Mouse (Mus musculus): ENCODE results near the gene St3gal6. TPM values are rescaled to one million over a fixed set of nuclear protein-coding genes. Genes with fewer than 3 reads are reported as not detected.

The St3gal6 gene
- polyA plus RNA-seq, 1 experiment from 2014 or later: 34.7 TPM

DNA sequence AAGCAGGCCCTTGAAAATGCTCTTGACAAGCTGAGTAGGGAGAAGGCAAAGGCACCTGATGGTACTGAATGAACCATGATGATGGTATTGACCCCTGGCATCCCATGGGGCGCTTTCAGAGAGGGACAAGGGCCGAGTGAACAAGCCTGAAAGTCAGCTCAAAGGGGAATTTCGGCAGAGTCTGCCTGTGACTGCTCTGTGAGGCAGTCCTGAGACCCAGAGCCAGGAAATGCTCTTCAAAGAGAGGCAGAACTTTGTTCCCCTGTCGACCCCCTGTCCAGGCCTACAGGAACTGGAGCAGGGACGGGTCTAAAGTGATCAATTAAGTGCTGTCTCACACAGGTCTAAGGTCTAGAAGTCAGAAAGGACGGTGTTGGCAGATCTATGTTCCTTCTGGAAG lies 10.3 kb downstream of the St3gal6 start:
- no peak overlapping the region for H3K4me3 ChIP-seq (ENCODE audit: low read length)
- H3K4me1 ChIP-seq (replicated peaks; ENCODE audit: control insufficient read depth, insufficient read depth, low read length): peaks cover 41% of the 10 kb centered on the region
- no peaks in the 10 kb centered on the region for H3K27me3 ChIP-seq (ENCODE audit: control insufficient read depth, insufficient read depth, low read depth, low read length)
- ATAC-seq (ENCODE audit: low read depth): peak; percentile 63
- H3K9ac ChIP-seq (ENCODE audit: low read length): peak overlapping the region; percentile 38; the same call in 1 of the 2 replicates
- peak overlapping the region; percentile 52; the same call in 1 of the 2 replicates for H3K27ac ChIP-seq (ENCODE audit: low read length)
- H3K4me2 ChIP-seq (ENCODE audit: low read depth, low read length): peak overlapping the region; percentile 18; the same call in 1 of the 2 replicates
- WGBS: 23% methylated on average over 6 of the region's 6 CpGs
- no peaks in the 10 kb centered on the region for H3K36me3 ChIP-seq (ENCODE audit: control insufficient read depth, insufficient read depth, low read length)
- no peaks in the 10 kb centered on the region for H3K9me3 ChIP-seq (ENCODE audit: control insufficient read depth, low read length)

GRCm38 (mm10) chr16:58512887-58513286 lies 11.2 kb downstream of the St3gal6 start:
- Histone ChIP-seq H3K27me3 (ENCODE audit: control insufficient read depth, insufficient read depth, low read depth, low read length) (no peaks in the 10 kb centered on the region), H3K27ac (ENCODE audit: low read length) (peak overlapping the region; percentile 44), H3K4me2 (ENCODE audit: low read depth, low read length) (no peak overlapping the region), H3K4me1 (replicated peaks; ENCODE audit: control insufficient read depth, insufficient read depth, low read length) (peaks cover 41% of the 10 kb centered on the region), H3K9ac (ENCODE audit: low read length) (no peak overlapping the region; the same call in 1 of the 2 replicates), H3K36me3 (ENCODE audit: control insufficient read depth, insufficient read depth, low read length) (no peaks in the 10 kb centered on the region), H3K9me3 (ENCODE audit: control insufficient read depth, low read length) (no peaks in the 10 kb centered on the region), H3K4me3 (ENCODE audit: low read length) (no peak overlapping the region)
- ATAC-seq (ENCODE audit: low read depth): peak; percentile 32; the same call in 1 of the 2 replicates
- 37% methylated on average over 3 of the region's 3 CpGs for whole genome bisulfite sequencing

- H3K27ac ChIP-seq (ENCODE audit: low read length): peak overlapping the region; percentile 72
- peak overlapping the region; percentile 46 for H3K4me2 ChIP-seq (ENCODE audit: low read depth, low read length)
- WGBS: 11% methylated on average over 9 of the region's 9 CpGs
- no peak overlapping the region; the same call in 1 of the 2 replicates for H3K9ac ChIP-seq (ENCODE audit: low read length)
- no peaks in the 10 kb centered on the region for H3K9me3 ChIP-seq (ENCODE audit: control insufficient read depth, low read length)
- peak overlapping the region; percentile 5; the same call in 1 of the 2 replicates for H3K4me3 ChIP-seq (ENCODE audit: low read length)
- H3K36me3 ChIP-seq (ENCODE audit: control insufficient read depth, insufficient read depth, low read length): no peaks in the 10 kb centered on the region
- H3K4me1 ChIP-seq (replicated peaks; ENCODE audit: control insufficient read depth, insufficient read depth, low read length): peaks cover 41% of the 10 kb centered on the region
- H3K27me3 ChIP-seq (ENCODE audit: control insufficient read depth, insufficient read depth, low read depth, low read length): no peaks in the 10 kb centered on the region
- peak; percentile 24; the same call in 1 of the 2 replicates for ATAC-seq (ENCODE audit: low read depth)
Measured at GRCm38 (mm10) chr16:58512181-58512761, 11.8 kb downstream of the St3gal6 start.

GRCm38 (mm10) chr16:58504945-58505344 lies 19.1 kb downstream of the St3gal6 start:
- no peak for ATAC-seq (ENCODE audit: low read depth)
- Histone ChIP-seq H3K4me2 (ENCODE audit: low read depth, low read length) (no peak overlapping the region), H3K9me3 (ENCODE audit: control insufficient read depth, low read length) (no peaks in the 10 kb centered on the region), H3K9ac (ENCODE audit: low read length) (no peak overlapping the region), H3K27me3 (ENCODE audit: control insufficient read depth, insufficient read depth, low read depth, low read length) (no peaks in the 10 kb centered on the region), H3K36me3 (ENCODE audit: control insufficient read depth, insufficient read depth, low read length) (no peaks in the 10 kb centered on the region), H3K4me3 (ENCODE audit: low read length) (no peak overlapping the region), H3K4me1 (replicated peaks; ENCODE audit: control insufficient read depth, insufficient read depth, low read length) (peaks cover 22% of the 10 kb centered on the region), H3K27ac (ENCODE audit: low read length) (no peak overlapping the region)

DNA sequence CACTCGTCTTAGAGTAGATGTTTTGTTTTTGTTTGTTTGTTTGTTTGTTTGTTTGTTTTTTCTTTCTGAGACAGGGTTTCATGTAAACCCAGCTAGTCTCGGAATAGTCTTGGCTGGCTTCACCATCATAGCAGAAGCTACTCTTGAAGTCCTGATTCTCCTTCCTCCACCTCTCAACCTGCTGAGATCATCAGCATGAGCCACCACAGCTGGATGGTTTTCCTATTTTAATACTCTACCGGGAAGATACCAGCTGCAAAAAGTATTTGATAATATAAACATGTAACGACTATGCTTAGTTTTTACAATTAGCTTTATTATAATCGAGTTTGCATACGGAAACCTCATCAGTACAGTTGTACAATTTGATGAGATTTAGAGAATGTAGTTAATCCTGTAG lies 21.5 kb downstream of the St3gal6 start:
- Histone ChIP-seq H3K4me3 (ENCODE audit: low read length) (no peak overlapping the region), H3K4me1 (replicated peaks; ENCODE audit: control insufficient read depth, insufficient read depth, low read length) (peaks cover 32% of the 10 kb centered on the region), H3K27ac (ENCODE audit: low read length) (peak overlapping the region; percentile 52; the same call in 1 of the 2 replicates), H3K4me2 (ENCODE audit: low read depth, low read length) (no peak overlapping the region), H3K9me3 (ENCODE audit: control insufficient read depth, low read length) (no peaks in the 10 kb centered on the region), H3K9ac (ENCODE audit: low read length) (no peak overlapping the region), H3K36me3 (ENCODE audit: control insufficient read depth, insufficient read depth, low read length) (no peaks in the 10 kb centered on the region), H3K27me3 (ENCODE audit: control insufficient read depth, insufficient read depth, low read depth, low read length) (no peaks in the 10 kb centered on the region)
- ATAC-seq (ENCODE audit: low read depth): no peak
- WGBS: 37% methylated on average over 6 of the region's 6 CpGs

GRCm38 (mm10) chr16:58501760-58502301 lies 22.2 kb downstream of the St3gal6 start:
- no peaks in the 10 kb centered on the region for H3K36me3 ChIP-seq (ENCODE audit: control insufficient read depth, insufficient read depth, low read length)
- H3K27me3 ChIP-seq (ENCODE audit: control insufficient read depth, insufficient read depth, low read depth, low read length): no peaks in the 10 kb centered on the region
- H3K27ac ChIP-seq (ENCODE audit: low read length): peak overlapping the region; percentile 78
- ATAC-seq (ENCODE audit: low read depth): peak; percentile 87
- H3K4me3 ChIP-seq (ENCODE audit: low read length): no peak overlapping the region
- WGBS: 15% methylated on average over 6 of the region's 6 CpGs
- H3K9ac ChIP-seq (ENCODE audit: low read length): no peak overlapping the region
- no peaks in the 10 kb centered on the region for H3K9me3 ChIP-seq (ENCODE audit: control insufficient read depth, low read length)
- H3K4me1 ChIP-seq (replicated peaks; ENCODE audit: control insufficient read depth, insufficient read depth, low read length): peaks cover 36% of the 10 kb centered on the region
- 0 out of 2 replicates have a peak overlapping the region, but pooled peaks have one; percentile 18 for H3K4me2 ChIP-seq (ENCODE audit: low read depth, low read length)

DNA sequence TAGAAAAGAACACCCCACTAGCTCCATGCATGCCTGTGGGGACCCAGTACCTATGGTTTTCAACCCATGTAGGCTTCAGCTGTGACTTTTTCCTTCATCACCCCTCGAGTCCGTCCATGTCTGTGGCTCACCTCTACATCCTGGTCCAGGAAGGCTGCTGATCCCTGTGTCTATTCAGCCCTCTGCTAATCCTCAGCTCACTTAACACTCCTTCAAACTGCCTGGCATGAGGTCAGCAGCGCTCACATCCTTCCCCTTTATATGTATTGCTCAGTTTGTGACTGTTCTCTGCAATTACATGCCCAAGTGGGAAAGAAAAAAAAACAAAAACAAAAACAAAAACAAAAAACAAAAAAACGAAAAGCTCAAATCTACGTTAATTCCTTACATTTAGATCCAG lies 24.4 kb downstream of the St3gal6 start:
- Histone ChIP-seq H3K4me2 (ENCODE audit: low read depth, low read length) (no peak overlapping the region), H3K36me3 (ENCODE audit: control insufficient read depth, insufficient read depth, low read length) (no peaks in the 10 kb centered on the region), H3K9ac (ENCODE audit: low read length) (no peak overlapping the region), H3K4me3 (ENCODE audit: low read length) (no peak overlapping the region), H3K27me3 (ENCODE audit: control insufficient read depth, insufficient read depth, low read depth, low read length) (no peaks in the 10 kb centered on the region), H3K4me1 (replicated peaks; ENCODE audit: control insufficient read depth, insufficient read depth, low read length) (peaks cover 36% of the 10 kb centered on the region), H3K9me3 (ENCODE audit: control insufficient read depth, low read length) (no peaks in the 10 kb centered on the region), H3K27ac (ENCODE audit: low read length) (peak overlapping the region; percentile 1; the same call in 1 of the 2 replicates)
- ATAC-seq (ENCODE audit: low read depth): no peak
- WGBS: 71% methylated on average over 5 of the region's 5 CpGs

DNA sequence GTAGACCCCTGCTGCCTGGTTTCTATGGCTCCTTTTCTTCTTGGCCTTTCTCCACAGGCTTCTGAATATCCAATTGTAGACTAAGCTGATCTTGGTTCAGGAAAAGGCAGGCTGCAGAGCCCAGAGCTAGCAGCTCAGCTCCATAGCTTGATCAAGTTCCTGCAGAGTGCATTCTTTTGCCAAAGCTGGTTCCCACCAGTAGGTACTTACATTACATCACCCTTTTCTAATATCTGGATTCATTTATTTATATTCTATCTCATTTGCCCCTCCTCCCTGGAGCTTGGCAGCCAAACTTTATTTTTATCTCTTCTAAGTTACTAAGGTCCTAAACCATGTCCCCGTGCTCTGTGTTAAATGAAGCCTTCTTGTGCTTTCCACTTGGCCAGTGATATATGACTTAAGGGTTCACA lies 24.9 kb downstream of the St3gal6 start:
- no peak overlapping the region for H3K9ac ChIP-seq (ENCODE audit: low read length)
- ATAC-seq (ENCODE audit: low read depth): no peak
- peak overlapping the region; percentile 1; the same call in 1 of the 2 replicates for H3K27ac ChIP-seq (ENCODE audit: low read length)
- WGBS: 30% methylated on average over 1 of the region's 1 CpGs
- H3K9me3 ChIP-seq (ENCODE audit: control insufficient read depth, low read length): no peaks in the 10 kb centered on the region
- H3K4me3 ChIP-seq (ENCODE audit: low read length): no peak overlapping the region
- no peaks in the 10 kb centered on the region for H3K36me3 ChIP-seq (ENCODE audit: control insufficient read depth, insufficient read depth, low read length)
- H3K4me2 ChIP-seq (ENCODE audit: low read depth, low read length): no peak overlapping the region
- H3K27me3 ChIP-seq (ENCODE audit: control insufficient read depth, insufficient read depth, low read depth, low read length): no peaks in the 10 kb centered on the region
- peaks cover 36% of the 10 kb centered on the region for H3K4me1 ChIP-seq (replicated peaks; ENCODE audit: control insufficient read depth, insufficient read depth, low read length)

- Histone ChIP-seq H3K36me3 (ENCODE audit: control insufficient read depth, insufficient read depth, low read length) (no peaks in the 10 kb centered on the region), H3K9me3 (ENCODE audit: control insufficient read depth, low read length) (no peaks in the 10 kb centered on the region), H3K9ac (ENCODE audit: low read length) (no peak overlapping the region), H3K4me1 (replicated peaks; ENCODE audit: control insufficient read depth, insufficient read depth, low read length) (peaks cover 36% of the 10 kb centered on the region), H3K4me3 (ENCODE audit: low read length) (no peak overlapping the region), H3K4me2 (ENCODE audit: low read depth, low read length) (no peak overlapping the region), H3K27me3 (ENCODE audit: control insufficient read depth, insufficient read depth, low read depth, low read length) (no peaks in the 10 kb centered on the region), H3K27ac (ENCODE audit: low read length) (peak overlapping the region; percentile 75)
- no peak for ATAC-seq (ENCODE audit: low read depth)
- WGBS: 57% methylated on average over 9 of the region's 9 CpGs
Measured at GRCm38 (mm10) chr16:58497886-58498713, 25.9 kb downstream of the St3gal6 start.
